Mouse (Mus musculus) bone marrow macrophage, adult 2 months (primary cell): Measurements from ENCODE around the gene Osbpl2.

Experiments used
- CTCF ChIP-seq: IDR thresholded peaks from 2 replicates; pipeline ENCODE4 v1.5.1; 2012; ENCODE audit warnings: low read depth, mild to moderate bottlenecking, low read length, moderate library complexity
- POLR2A ChIP-seq: IDR thresholded peaks from 2 replicates; pipeline ENCODE4 v1.6.1; 2012; ENCODE audit warnings: mild to moderate bottlenecking, low read depth, low read length, borderline replicate concordance

GRCm38 (mm10) chr2:180118661-180119438 lies at the start of gene Osbpl2:
- no peak for TF ChIP-seq CTCF
- TF ChIP-seq POLR2A = no peak
